Mouse (Mus musculus) lung, embryonic 16.5 days (tissue): ENCODE data around the gene Dock3. TPM values are rescaled to one million over a fixed set of nuclear protein-coding genes. Genes with fewer than 3 reads are reported as not detected.
A peak's percentile ranks its signal among the peaks of the same experiment; 100 is the strongest.

Experiments used
- ATAC-seq: fragments of 200-750 bp; cut with Nextera tagmentation; 2 replicates; pipeline ENCODE4 v1.8.0; 2017; ENCODE audit warnings: low read depth, mild to moderate bottlenecking, moderate library complexity
- H3K27ac ChIP-seq: fragments of 300-500 bp; sonication (generic); 2 replicates; pipeline ENCODE4 v1.5.1; 2014; ENCODE audit warnings: mild to moderate bottlenecking, control low read depth, low read length
- H3K27me3 ChIP-seq: fragments of 300-500 bp; sonication (generic); 2 replicates; pipeline ENCODE4 v1.6.1; 2014; ENCODE audit warnings: low read depth, low read length, mixed read lengths; ENCODE audit not compliant: control insufficient read depth, insufficient read depth
- H3K36me3 ChIP-seq: fragments of 300-500 bp; sonication (generic); 2 replicates; pipeline ENCODE4 v1.6.1; 2014; ENCODE audit warnings: low read length; ENCODE audit not compliant: control insufficient read depth, insufficient read depth
- H3K4me1 ChIP-seq: fragments of 300-500 bp; sonication (generic); replicated peaks from 2 replicates; pipeline ENCODE4 v1.6.1; 2014; ENCODE audit warnings: low read length, mixed read lengths; ENCODE audit not compliant: control insufficient read depth, insufficient read depth
- H3K4me2 ChIP-seq: fragments of 300-500 bp; sonication (generic); 2 replicates; pipeline ENCODE4 v1.6.1; 2014; ENCODE audit warnings: low read depth, low read length, control low read depth
- H3K4me3 ChIP-seq: fragments of 300-500 bp; sonication (generic); 2 replicates; pipeline ENCODE4 v1.5.1; 2014; ENCODE audit warnings: mild to moderate bottlenecking, low read length, control low read depth
- H3K9ac ChIP-seq: fragments of 300-500 bp; sonication (generic); 2 replicates; pipeline ENCODE4 v1.6.1; 2014; ENCODE audit warnings: low read length, control low read depth
- H3K9me3 ChIP-seq: fragments of 300-500 bp; sonication (generic); 2 replicates; pipeline ENCODE4 v1.6.1; 2016; ENCODE audit warnings: low read length; ENCODE audit not compliant: control insufficient read depth
- WGBS: fragments of 180-500 bp; shearing (Covaris S2); extraction: QIAGEN DNeasy Blood & Tissue Kit; methylation state at CpG from one replicate; pipeline ENCODE4 v1.1.7; 2014; 5-methylcytosine and 5-hydroxymethylcytosine counted together
- polyA plus RNA-seq: library from polyadenylated mRNA; unstranded; fragments of >200 nt; fragmentation: Nextera tagmentation; extraction: Ambion mirVana; gene quantifications from 2 replicates; pipeline ENCODE4 v1.2.1, GENCODE M21; 2015

The Dock3 gene
- polyA plus RNA-seq, 1 experiment from 2014 or later: 0.19 TPM

DNA sequence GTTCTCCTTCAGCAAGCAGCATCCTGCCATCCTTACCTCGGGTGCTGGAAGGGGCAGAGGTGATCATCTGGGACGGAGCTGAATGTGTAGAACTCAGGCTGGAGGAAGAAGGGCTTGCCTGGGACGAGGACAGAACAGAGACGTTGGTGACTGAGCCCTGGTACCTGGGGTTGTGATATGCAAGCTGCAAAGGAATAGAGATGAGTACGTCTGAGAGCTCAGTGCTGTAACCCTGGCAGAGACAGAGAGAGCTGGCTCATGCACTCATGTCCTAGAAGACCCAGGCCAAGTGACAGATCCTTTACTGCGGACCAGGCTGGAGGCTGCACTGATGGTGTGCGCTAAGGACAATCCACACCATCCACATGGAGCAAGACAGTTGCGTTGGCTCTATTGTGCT, 325.1 kb downstream of the Dock3 start:
- H3K36me3 ChIP-seq: no peaks in the 10 kb centered on the region
- H3K4me2 ChIP-seq: no peak overlapping the region
- H3K4me3 ChIP-seq: no peak overlapping the region
- no peaks in the 10 kb centered on the region for H3K27me3 ChIP-seq
- peaks cover 5% of the 10 kb centered on the region; the same call in 1 of the 2 replicates for H3K4me1 ChIP-seq
- H3K9me3 ChIP-seq: no peaks in the 10 kb centered on the region
- no peak for ATAC-seq
- H3K9ac ChIP-seq: no peak overlapping the region
- no peak overlapping the region for H3K27ac ChIP-seq
- 79% methylated on average over 8 of the region's 8 CpGs for WGBS

DNA sequence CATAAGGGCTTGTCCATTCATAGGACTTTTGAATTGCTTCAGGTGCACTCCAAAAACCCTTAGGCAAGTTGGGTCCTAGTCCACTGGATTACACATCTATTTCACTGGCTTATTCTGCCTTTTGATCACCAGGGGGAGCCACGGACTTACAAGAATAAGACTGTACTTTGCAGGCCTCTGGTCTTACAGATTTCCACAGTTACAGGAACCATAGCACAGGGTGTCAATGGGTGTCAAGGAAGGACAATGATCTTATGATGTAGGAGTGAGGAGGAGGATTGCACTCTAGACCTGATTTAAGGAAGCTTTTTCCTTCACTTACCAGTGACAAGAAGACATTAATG, 327.9 kb downstream of the Dock3 start:
- no peaks in the 10 kb centered on the region for H3K9me3 ChIP-seq
- peak; percentile 47; the same call in 1 of the 2 replicates for ATAC-seq
- no peaks in the 10 kb centered on the region for H3K27me3 ChIP-seq
- no peak overlapping the region for H3K27ac ChIP-seq
- peaks cover 2% of the 10 kb centered on the region; the same call in 1 of the 2 replicates for H3K4me1 ChIP-seq
- H3K4me3 ChIP-seq: no peak overlapping the region
- no peaks in the 10 kb centered on the region for H3K36me3 ChIP-seq
- no peak overlapping the region for H3K9ac ChIP-seq
- no peak overlapping the region for H3K4me2 ChIP-seq
- 3% methylated on average over 1 of the region's 1 CpGs for WGBS

- Histone ChIP-seq H3K9me3 (no peaks in the 10 kb centered on the region), H3K27ac (no peak overlapping the region), H3K4me2 (no peak overlapping the region), H3K36me3 (no peaks in the 10 kb centered on the region), H3K4me1 (no peaks in the 10 kb centered on the region), H3K4me3 (no peak overlapping the region), H3K27me3 (no peaks in the 10 kb centered on the region), H3K9ac (no peak overlapping the region)
- no peak for ATAC-seq
- WGBS: 68% methylated on average over 4 of the region's 4 CpGs
Observed at GRCm38 (mm10) chr9:106903099-106903790, 328.5 kb downstream of the Dock3 start.

DNA sequence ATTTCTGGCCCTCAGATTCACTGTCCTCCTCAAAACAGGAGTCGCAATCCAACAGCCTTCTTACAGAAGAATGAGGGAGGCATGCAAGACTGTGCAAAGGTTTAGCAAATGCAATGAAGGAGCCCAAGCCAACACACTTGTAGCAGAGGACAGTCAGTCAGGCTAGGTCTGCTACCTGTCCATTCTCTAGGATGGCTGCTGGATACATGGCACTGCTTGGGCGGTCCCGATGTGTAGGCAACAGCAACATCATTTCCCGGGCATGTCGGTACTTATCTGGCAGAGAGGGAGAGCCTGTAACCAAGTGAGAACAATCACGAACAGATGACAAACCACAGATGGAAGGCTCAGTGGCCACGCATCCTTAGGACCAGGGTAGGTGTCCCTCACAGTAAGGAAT, 330.1 kb downstream of the Dock3 start:
- 84% methylated on average over 7 of the region's 7 CpGs for WGBS
- Histone ChIP-seq H3K4me1 (no peaks in the 10 kb centered on the region), H3K27ac (no peak overlapping the region), H3K9me3 (no peaks in the 10 kb centered on the region), H3K27me3 (no peaks in the 10 kb centered on the region), H3K4me3 (no peak overlapping the region), H3K36me3 (no peaks in the 10 kb centered on the region), H3K4me2 (no peak overlapping the region), H3K9ac (no peak overlapping the region)
- no peak for ATAC-seq

DNA sequence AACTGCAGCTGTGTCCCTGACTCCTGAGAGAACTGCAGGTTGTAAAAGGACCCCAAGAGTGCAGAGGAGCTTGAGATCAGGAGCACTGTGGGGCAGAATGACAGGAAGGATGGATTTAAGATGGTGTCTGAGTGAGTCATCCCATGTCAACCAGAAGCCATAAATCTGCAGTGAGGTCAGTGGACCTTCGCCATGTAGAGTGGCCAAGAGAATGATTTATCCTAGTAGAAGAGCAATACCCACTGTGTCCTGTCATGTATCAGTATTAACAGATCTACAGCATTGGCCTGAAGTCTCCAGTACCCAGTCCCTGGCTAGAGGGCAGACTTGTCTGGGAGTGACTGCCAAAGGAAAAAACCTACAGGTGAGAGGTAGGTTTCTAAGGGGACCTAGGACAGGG, 332.8 kb downstream of the Dock3 start:
- Histone ChIP-seq H3K27me3 (no peaks in the 10 kb centered on the region), H3K4me1 (no peaks in the 10 kb centered on the region), H3K9ac (no peak overlapping the region), H3K9me3 (no peaks in the 10 kb centered on the region), H3K27ac (no peak overlapping the region), H3K4me2 (no peak overlapping the region), H3K4me3 (no peak overlapping the region), H3K36me3 (no peaks in the 10 kb centered on the region)
- WGBS: 66% methylated on average over 1 of the region's 1 CpGs
- no peak for ATAC-seq

DNA sequence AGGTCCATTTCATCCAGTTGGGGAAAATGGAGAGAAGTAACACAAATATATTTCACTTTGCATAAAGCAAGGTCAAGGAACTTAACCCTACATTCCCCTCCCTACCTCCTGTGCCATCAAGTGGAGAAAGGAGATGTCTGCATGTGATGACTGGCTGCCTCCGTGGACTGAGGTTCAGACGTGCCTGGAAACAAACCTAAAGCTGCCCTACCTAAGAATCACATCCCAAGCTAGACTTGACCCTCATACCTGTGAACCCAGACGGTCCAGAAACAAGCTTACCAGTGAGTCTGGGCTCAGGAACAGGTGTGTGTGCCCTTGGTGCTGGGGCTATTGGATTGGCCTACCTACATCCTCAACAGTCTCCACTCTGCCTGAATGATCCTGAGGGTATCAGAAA, 338.4 kb downstream of the Dock3 start:
- Histone ChIP-seq H3K9ac (0 out of 2 replicates have a peak overlapping the region, but pooled peaks have one; percentile 14), H3K4me1 (peaks cover 25% of the 10 kb centered on the region), H3K9me3 (no peaks in the 10 kb centered on the region), H3K27me3 (no peaks in the 10 kb centered on the region), H3K36me3 (peaks cover 21% of the 10 kb centered on the region), H3K4me2 (0 out of 2 replicates have a peak overlapping the region, but pooled peaks have one; percentile 3), H3K27ac (no peak overlapping the region), H3K4me3 (no peak overlapping the region)
- no peak for ATAC-seq
- 52% methylated on average over 3 of the region's 3 CpGs for WGBS

GRCm38 (mm10) chr9:106892552-106892875, 339.2 kb downstream of the Dock3 start:
- Histone ChIP-seq H3K27ac (peak overlapping the region; percentile 97), H3K9me3 (no peaks in the 10 kb centered on the region), H3K9ac (peak overlapping the region; percentile 86), H3K27me3 (no peaks in the 10 kb centered on the region), H3K36me3 (peaks cover 27% of the 10 kb centered on the region), H3K4me3 (peak overlapping the region; percentile 84), H3K4me1 (peaks cover 29% of the 10 kb centered on the region), H3K4me2 (peak overlapping the region; percentile 90)
- WGBS: 0% methylated on average over 9 of the region's 9 CpGs
- ATAC-seq: no peak; the same call in 1 of the 2 replicates

GRCm38 (mm10) chr9:106891829-106892551, 339.7 kb downstream of the Dock3 start, which contains the start of gene Manf:
Gene Manf, minus strand, starts transcription at chr9:106891979.
- H3K9ac ChIP-seq: peak within 1 kb of the TSS; percentile 94
- ATAC-seq: peak; percentile 98
- H3K9me3 ChIP-seq: no peaks in the 10 kb centered on the region
- H3K4me2 ChIP-seq: peak within 1 kb of the TSS; percentile 90
- H3K36me3 ChIP-seq: peaks cover 27% of the 10 kb centered on the region
- H3K4me1 ChIP-seq: peaks cover 29% of the 10 kb centered on the region
- H3K27me3 ChIP-seq: no peaks in the 10 kb centered on the region
- WGBS: under 1% methylated on average over 59 of the region's 59 CpGs
- peak within 1 kb of the TSS; percentile 84 for H3K4me3 ChIP-seq
- H3K27ac ChIP-seq: peak within 1 kb of the TSS; percentile 97

- peak overlapping the region; percentile 94 for H3K9ac ChIP-seq
- no peak for ATAC-seq
- H3K4me1 ChIP-seq: peaks cover 29% of the 10 kb centered on the region
- H3K4me3 ChIP-seq: peak overlapping the region; percentile 84
- peak overlapping the region; percentile 86 for H3K27ac ChIP-seq
- H3K27me3 ChIP-seq: no peaks in the 10 kb centered on the region
- WGBS: under 1% methylated on average over 17 of the region's 17 CpGs
- H3K4me2 ChIP-seq: peak overlapping the region; percentile 57
- H3K9me3 ChIP-seq: no peaks in the 10 kb centered on the region
- peaks cover 27% of the 10 kb centered on the region for H3K36me3 ChIP-seq
Observed at GRCm38 (mm10) chr9:106891341-106891741, 340.4 kb downstream of the Dock3 start.
